Mouse (Mus musculus) MEL (cell line): Measurements from ENCODE around the gene Hoxa1.

Experiments
- CTCF ChIP-seq, 3 experiments: IDR thresholded peaks in 2 of 3; conservative IDR thresholded peaks in 1 of 3; 2 replicates each; pipeline ENCODE4 v1.5.1; 2011 to 2012; ENCODE audit warnings: low read length in 3 of 3, low read depth in 2 of 3, mild to moderate bottlenecking in 2 of 3, improper control_type of control experiment in 1 of 3, inconsistent platforms in 1 of 3, mixed read lengths in 1 of 3, moderate library complexity in 1 of 3; ENCODE audit not compliant: control insufficient read depth in 1 of 3, insufficient read depth in 1 of 3, poor library complexity in 1 of 3, severe bottlenecking in 1 of 3
- USF2 ChIP-seq, 2 experiments: IDR thresholded peaks; 2 replicates each; pipeline ENCODE4 v1.6.1; 2011 to 2012; ENCODE audit warnings: improper control_type of control experiment in 2 of 2, low read length in 2 of 2, borderline replicate concordance in 1 of 2, inconsistent platforms in 1 of 2, low read depth in 1 of 2, mild to moderate bottlenecking in 1 of 2; ENCODE audit not compliant: insufficient read depth in 1 of 2

- TF ChIP-seq CTCF (IDR thresholded peaks at IDR 0.05 in 2 of 3, conservative IDR thresholded peaks at IDR 0.05 in 1 of 3; ENCODE audit: control insufficient read depth in 1 of 3, insufficient read depth in 1 of 3, low read depth in 2 of 3, low read length in 3 of 3, poor library complexity in 1 of 3, severe bottlenecking in 1 of 3) (no peak), USF2 (IDR thresholded peaks at IDR 0.05; ENCODE audit: borderline replicate concordance in 1 of 2, insufficient read depth in 1 of 2, low read depth in 1 of 2, low read length in 2 of 2) (no peak)
Measured at GRCm38 (mm10) chr6:52150401-52150966, 7.6 kb downstream of the Hoxa1 start.
